Mouse (Mus musculus): ENCODE measurements around the gene Nlrc5.
A peak's percentile ranks its signal among the peaks of the same experiment; 100 is the strongest.

- TF ChIP-seq CTCF (IDR thresholded peaks at IDR 0.05; ENCODE audit: control insufficient read depth, insufficient read depth, insufficient read length) (peak; percentile 64), MYOG (IDR thresholded peaks at IDR 0.05; ENCODE audit: control insufficient read depth, extremely low read depth, insufficient read length) (no peak)
Measured at GRCm38 (mm10) chr8:94532873-94533671, 98.9 kb downstream of the Nlrc5 start, which contains the start of gene Cpne2.
